Comparison of ENCODE assay signal across 26 mouse cellular contexts in the genomic region with DNA sequence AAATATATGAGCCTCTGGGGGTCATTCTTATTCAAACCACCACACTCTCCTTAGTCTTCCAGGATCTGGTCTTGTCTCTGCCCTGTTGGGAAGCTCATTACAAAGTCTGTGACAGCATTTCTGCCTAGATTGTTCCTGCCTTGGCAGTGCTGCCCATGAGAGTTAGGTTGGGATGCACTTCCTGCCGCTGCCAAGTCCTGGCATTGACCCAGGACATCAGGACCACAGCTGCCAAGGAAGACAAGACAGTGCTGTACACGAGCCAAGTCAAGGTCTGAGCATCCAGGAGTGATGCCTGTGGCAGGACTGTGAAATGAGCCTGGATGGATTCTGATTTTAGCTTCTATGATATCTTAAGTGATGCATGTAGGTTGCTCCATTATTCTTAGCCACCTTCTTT.
DNase-seq lines count a peak whose midpoint lies in the region; ATAC-seq and TF ChIP-seq lines count a peak whose summit lies in the region.
"Had no signal": no experiment of that assay in that cellular context is flagged by ENCODE, and none has a peak within 500 bp of the region (broad histone marks: within the 10 kb centered on the region; RNA-seq: fewer than 3 reads in every experiment).

No protein-coding gene starts in this region.

- peak; percentile 38 for DNase-seq in hindbrain, postnatal 0 days (ENCODE audit: low spot score)
- no peak for DNase-seq in hindbrain, embryonic 10.5 days (ENCODE audit: low spot score)
- peak; percentile 13 for DNase-seq in liver, adult 2 months (ENCODE audit: extremely low read depth, low read depth, low spot score)
- DNase-seq in liver, result no peak
- DNase-seq in R1 (ENCODE audit: low read depth, low spot score), result peak; percentile 39
- peak; percentile 47 for DNase-seq in brain, embryonic 14.5 days (ENCODE audit: low read depth)
- DNase-seq: adrenal gland, adult 8-10 months; adrenal gland, postnatal 25 days; cerebellum, adult 18-20 months; cerebellum, adult 9-10 months; cerebellum, postnatal 36 days; embryo, embryonic 11 days; gastrocnemius, postnatal 25 days; heart, adult 2 months had no signal

- ATAC-seq in hindbrain, postnatal 0 days, result no peak
- ATAC-seq: activated CD4-positive, CD25-positive, alpha-beta regulatory T cell, adult 4 months; CD4-positive, CD25-positive, alpha-beta regulatory T cell, adult 4 months; forebrain, embryonic 15.5 days; hindbrain, embryonic 16.5 days; inflammation-experienced regulatory T-cells, adult 6 months had no signal

- H3K4me1 ChIP-seq in hindbrain, postnatal 0 days (ENCODE audit: insufficient read depth, low read length), result no peaks in the 10 kb centered on the region
- no peaks in the 10 kb centered on the region for H3K4me1 ChIP-seq in hindbrain, embryonic 10.5 days (replicated peaks)
- H3K4me1 ChIP-seq in liver, adult 2 months (ENCODE audit: control insufficient read depth, insufficient read depth, low read length), result no peaks in the 10 kb centered on the region
- H3K4me1 ChIP-seq: embryonic facial prominence, embryonic 10.5 days; embryonic facial prominence, embryonic 13.5 days; forebrain, embryonic 12.5 days; forebrain, embryonic 15.5 days; heart, embryonic 10.5 days; heart, embryonic 13.5 days; hindbrain, embryonic 13.5 days had no signal

- TF ChIP-seq CTCF in hindbrain, postnatal 0 days (IDR thresholded peaks at IDR 0.05; ENCODE audit: low read depth), result no peak
- TF ChIP-seq CTCF in liver, adult 2 months (IDR thresholded peaks at IDR 0.05; ENCODE audit: low read depth, low read length), result no peak
- no peak for TF ChIP-seq CTCF in brain, embryonic 14.5 days (IDR thresholded peaks at IDR 0.05; ENCODE audit: borderline replicate concordance, extremely low read depth, insufficient read depth, insufficient read length)

- no peaks in the 10 kb centered on the region for H3K27me3 ChIP-seq in hindbrain, postnatal 0 days (ENCODE audit: insufficient read depth, low read length)
- H3K27me3 ChIP-seq in hindbrain, embryonic 10.5 days (ENCODE audit: insufficient read depth, poor library complexity, severe bottlenecking), result no peaks in the 10 kb centered on the region
- no peaks in the 10 kb centered on the region for H3K27me3 ChIP-seq in liver, adult 2 months (ENCODE audit: control insufficient read depth, insufficient read depth, low read length)
- H3K27me3 ChIP-seq: embryonic facial prominence, embryonic 13.5 days; forebrain, embryonic 12.5 days; forebrain, embryonic 15.5 days; heart, embryonic 13.5 days; hindbrain, embryonic 13.5 days had no signal

- no peak overlapping the region for H3K4me2 ChIP-seq in hindbrain, postnatal 0 days (ENCODE audit: low read depth, low read length)
- H3K4me2 ChIP-seq: embryonic facial prominence, embryonic 13.5 days; forebrain, embryonic 12.5 days; forebrain, embryonic 15.5 days; heart, embryonic 13.5 days; hindbrain, embryonic 13.5 days had no signal

- no peak for TF ChIP-seq POLR2A in liver, adult 2 months (IDR thresholded peaks at IDR 0.05; ENCODE audit: extremely low read depth, insufficient read depth, low read length)
- TF ChIP-seq POLR2A in brain, embryonic 14.5 days (IDR thresholded peaks at IDR 0.05; ENCODE audit: borderline replicate concordance, extremely low read depth, insufficient read depth, insufficient read length, poor library complexity, severe bottlenecking), result no peak

- no peak overlapping the region for H3K4me3 ChIP-seq in hindbrain, postnatal 0 days (ENCODE audit: low read length)
- H3K4me3 ChIP-seq in hindbrain, embryonic 10.5 days, result no peak overlapping the region
- no peak overlapping the region for H3K4me3 ChIP-seq in liver, adult 2 months (ENCODE audit: insufficient read depth, low read depth, low read length)
- H3K4me3 ChIP-seq: embryonic facial prominence, embryonic 10.5 days; embryonic facial prominence, embryonic 13.5 days; erythroblast, embryonic 14.5 days; forebrain, embryonic 12.5 days; forebrain, embryonic 15.5 days; heart, adult 2 months; heart, embryonic 10.5 days; heart, embryonic 13.5 days; hindbrain, embryonic 13.5 days had no signal

- H3K27ac ChIP-seq in hindbrain, postnatal 0 days, result no peak overlapping the region
- H3K27ac ChIP-seq in hindbrain, embryonic 10.5 days, result no peak overlapping the region
- H3K27ac ChIP-seq in liver, adult 2 months (replicated peaks; ENCODE audit: insufficient read depth, low read depth, low read length), result no peak overlapping the region
- H3K27ac ChIP-seq: embryonic facial prominence, embryonic 10.5 days; embryonic facial prominence, embryonic 13.5 days; forebrain, embryonic 12.5 days; forebrain, embryonic 15.5 days; heart, adult 2 months; heart, embryonic 10.5 days; heart, embryonic 13.5 days; hindbrain, embryonic 13.5 days had no signal

- H3K9me3 ChIP-seq in hindbrain, postnatal 0 days (ENCODE audit: low read length), result no peaks in the 10 kb centered on the region
- 0 out of 2 replicates have a peak, but pooled peaks cover 4% of the 10 kb centered on the region for H3K9me3 ChIP-seq in hindbrain, embryonic 10.5 days
- H3K9me3 ChIP-seq: forebrain, embryonic 12.5 days; forebrain, embryonic 15.5 days; heart, embryonic 10.5 days had no signal

- 44% methylated on average over 2 of the region's 2 CpGs for WGBS in hindbrain, postnatal 0 days
- WGBS in hindbrain, embryonic 10.5 days, result 76% methylated on average over 2 of the region's 2 CpGs
- WGBS in liver, adult 2 months, result 70% methylated on average over 2 of the region's 2 CpGs

- no peaks in the 10 kb centered on the region for H3K79me2 ChIP-seq in liver, adult 2 months (ENCODE audit: control insufficient read depth, insufficient read depth, low read length)

- H3K36me3 ChIP-seq in hindbrain, postnatal 0 days (ENCODE audit: insufficient read depth, low read length), result no peaks in the 10 kb centered on the region
- H3K36me3 ChIP-seq in hindbrain, embryonic 10.5 days, result no peaks in the 10 kb centered on the region
- no peaks in the 10 kb centered on the region for H3K36me3 ChIP-seq in liver, adult 2 months (ENCODE audit: control insufficient read depth, insufficient read depth, low read length)
- H3K36me3 ChIP-seq: embryonic facial prominence, embryonic 10.5 days; embryonic facial prominence, embryonic 13.5 days; forebrain, embryonic 12.5 days; forebrain, embryonic 15.5 days; heart, embryonic 10.5 days; heart, embryonic 13.5 days; hindbrain, embryonic 13.5 days had no signal

- no peak overlapping the region for H3K9ac ChIP-seq in hindbrain, postnatal 0 days (replicated peaks; ENCODE audit: low read length)
- H3K9ac ChIP-seq in liver, adult 2 months (ENCODE audit: low read depth, low read length), result no peak overlapping the region
- H3K9ac ChIP-seq: embryonic facial prominence, embryonic 13.5 days; forebrain, embryonic 12.5 days; forebrain, embryonic 15.5 days; heart, embryonic 13.5 days; hindbrain, embryonic 13.5 days had no signal

Comparison
In these comparisons a context has a peak if more than half of its experiments do, and no peak if none do; other contexts are left out.
1. DNase-seq: peak in hindbrain, postnatal 0 days (single experiment), liver, adult 2 months (single experiment), R1 (single experiment) and brain, embryonic 14.5 days (single experiment); none in hindbrain, embryonic 10.5 days (single experiment) and liver (single experiment).